In genomic region chr5:124073682-124074081, GRCm38 (mm10) we compare ENCODE assay signal across 8 mouse cellular contexts. TPM values are rescaled to one million over a fixed set of nuclear protein-coding genes. Genes with fewer than 3 reads are reported as not detected.
DNase-seq lines count a peak whose midpoint lies in the region; ATAC-seq lines count a peak whose summit lies in the region.

No protein-coding gene starts in this region.

- H3K36me3 ChIP-seq in kidney, embryonic 16.5 days (ENCODE audit: insufficient read depth, low read length), result no peaks in the 10 kb centered on the region
- no peaks in the 10 kb centered on the region for H3K36me3 ChIP-seq in limb, embryonic 13.5 days

- 21% methylated on average over 9 of the region's 9 CpGs for WGBS in kidney, embryonic 16.5 days
- 45% methylated on average over 9 of the region's 9 CpGs for WGBS in limb, embryonic 13.5 days

- H3K9me3 ChIP-seq in kidney, embryonic 16.5 days (ENCODE audit: low read length), result no peaks in the 10 kb centered on the region
- H3K9me3 ChIP-seq in limb, embryonic 13.5 days, result no peaks in the 10 kb centered on the region

- intact Hi-C loops in gastrocnemius, postnatal 36 days (cut with DNase I), result loop anchor here (2.0 kb wide), 1 partner anchor 23 kb away; no protein-coding TSS in a partner anchor

- no peaks in the 10 kb centered on the region for H3K27me3 ChIP-seq in kidney, embryonic 16.5 days (ENCODE audit: insufficient read depth, low read length)
- H3K27me3 ChIP-seq in limb, embryonic 13.5 days, result no peaks in the 10 kb centered on the region

- DNase-seq in gastrocnemius, adult 18-20 months (ENCODE audit: low spot score), result peak; percentile 68
- DNase-seq in gastrocnemius, postnatal 36 days, result no peak
- no peak for DNase-seq in kidney, postnatal 14 days
- DNase-seq in embryo, embryonic 10.5 days (ENCODE audit: low spot score), result peak; percentile 63
- no peak for DNase-seq in layer of hippocampus, adult 9-11 months

- peaks cover 41% of the 10 kb centered on the region for H3K4me1 ChIP-seq in kidney, embryonic 16.5 days (ENCODE audit: insufficient read depth, low read length)
- H3K4me1 ChIP-seq in limb, embryonic 13.5 days, result peaks cover 13% of the 10 kb centered on the region

- no peak overlapping the region for H3K4me3 ChIP-seq in kidney, embryonic 16.5 days (ENCODE audit: low read length)
- no peak overlapping the region for H3K4me3 ChIP-seq in limb, embryonic 13.5 days

- peak; percentile 70; the same call in 1 of the 2 replicates for ATAC-seq in kidney, embryonic 16.5 days (ENCODE audit: low FRiP score, low TSS enrichment)
- ATAC-seq in limb, embryonic 13.5 days (ENCODE audit: low FRiP score, low read depth), result peak; percentile 45
- ATAC-seq in CD4-positive, CD25-positive, alpha-beta regulatory T cell, adult 4 months, result no peak

- H3K27ac ChIP-seq in kidney, embryonic 16.5 days (ENCODE audit: low read length), result 0 out of 2 replicates have a peak overlapping the region, but pooled peaks have one; percentile 43
- H3K27ac ChIP-seq in limb, embryonic 13.5 days, result no peak overlapping the region

- H3K9ac ChIP-seq in kidney, embryonic 16.5 days (replicated peaks; ENCODE audit: low read length), result no peak overlapping the region; the same call in 1 of the 2 replicates
- H3K9ac ChIP-seq in limb, embryonic 13.5 days, result no peak overlapping the region

- H3K4me2 ChIP-seq in kidney, embryonic 16.5 days (replicated peaks; ENCODE audit: low read depth, low read length), result no peak overlapping the region
- H3K4me2 ChIP-seq in limb, embryonic 13.5 days (replicated peaks), result no peak overlapping the region

RNA-seq across cellular contexts. Expression of gene Abcb9, which starts 21.9 kb away (rescaled TPM):
- 1 to 10 TPM; 8.4 to 8.9 TPM for total RNA-seq in gastrocnemius, adult 18-20 months (2021)
- 1 to 10 TPM; 8.1 to 8.8 TPM for total RNA-seq in gastrocnemius, postnatal 36 days (2021)
- polyA plus RNA-seq in kidney, embryonic 16.5 days (2015; fragmentation: Nextera tagmentation; extraction: Ambion mirVana), result 1.3 and 2.6 TPM in 2 replicates
- 2.9 and 3.0 TPM in 2 replicates for polyA plus RNA-seq in limb, embryonic 13.5 days (2015; fragmentation: Nextera tagmentation; extraction: Ambion mirVana)
- polyA plus RNA-seq in CD4-positive, CD25-positive, alpha-beta regulatory T cell, adult 4 months (2017; shearing (Covaris generic)), result 10 to 100 TPM; 16.1 to 16.6 TPM

RNA-seq across cellular contexts. Expression of gene Ogfod2, which starts 38.4 kb away (rescaled TPM):
- total RNA-seq in gastrocnemius, adult 18-20 months (2021), result 10 to 100 TPM; 13.2 to 14.5 TPM
- 10 to 100 TPM; 10.5 to 10.6 TPM for total RNA-seq in gastrocnemius, postnatal 36 days (2021)
- 30.6 and 32.4 TPM in 2 replicates for polyA plus RNA-seq in kidney, embryonic 16.5 days (2015; fragmentation: Nextera tagmentation; extraction: Ambion mirVana)
- 19.4 and 21.4 TPM in 2 replicates for polyA plus RNA-seq in limb, embryonic 13.5 days (2015; fragmentation: Nextera tagmentation; extraction: Ambion mirVana)
- 10 to 100 TPM; 25.6 to 51.6 TPM for polyA plus RNA-seq in CD4-positive, CD25-positive, alpha-beta regulatory T cell, adult 4 months (2017; shearing (Covaris generic))

RNA-seq across cellular contexts. Expression of gene Vps37b, which starts 41.6 kb away (rescaled TPM):
- total RNA-seq in gastrocnemius, adult 18-20 months (2021), result 1 to 10 TPM; 5.7 to 6.6 TPM
- 1 to 10 TPM; 4.7 to 4.8 TPM for total RNA-seq in gastrocnemius, postnatal 36 days (2021)
- polyA plus RNA-seq in kidney, embryonic 16.5 days (2015; fragmentation: Nextera tagmentation; extraction: Ambion mirVana), result 40.8 and 41.8 TPM in 2 replicates
- polyA plus RNA-seq in limb, embryonic 13.5 days (2015; fragmentation: Nextera tagmentation; extraction: Ambion mirVana), result 40.9 and 43.7 TPM in 2 replicates
- polyA plus RNA-seq in CD4-positive, CD25-positive, alpha-beta regulatory T cell, adult 4 months (2017; shearing (Covaris generic)), result 10 to 100 TPM; 17.8 to 22.1 TPM

RNA-seq across cellular contexts. Expression of gene Arl6ip4, which starts 42.2 kb away (rescaled TPM):
- total RNA-seq in gastrocnemius, adult 18-20 months (2021), result 10 to 100 TPM; 39.1 TPM
- total RNA-seq in gastrocnemius, postnatal 36 days (2021), result 10 to 100 TPM; 42.8 to 47.6 TPM
- polyA plus RNA-seq in kidney, embryonic 16.5 days (2015; fragmentation: Nextera tagmentation; extraction: Ambion mirVana), result 100 and 102 TPM in 2 replicates
- polyA plus RNA-seq in limb, embryonic 13.5 days (2015; fragmentation: Nextera tagmentation; extraction: Ambion mirVana), result 106 and 115 TPM in 2 replicates
- polyA plus RNA-seq in CD4-positive, CD25-positive, alpha-beta regulatory T cell, adult 4 months (2017; shearing (Covaris generic)), result 10 to 100 TPM; 48.7 to 61.0 TPM

Comparison
In these comparisons a context has a peak if more than half of its experiments do, and no peak if none do; other contexts are left out.
1. DNase-seq: peak in gastrocnemius, adult 18-20 months (single experiment) and embryo, embryonic 10.5 days (single experiment); none in gastrocnemius, postnatal 36 days (0 of 2), kidney, postnatal 14 days (single experiment) and layer of hippocampus, adult 9-11 months (single experiment).